Mouse (Mus musculus) cortical plate, adult 2 months (tissue): ENCODE measurements at regions not wholly inside any gene's neighbourhood (a gene's known extent, or its start where the extent isn't known, plus 50 kb on each side); places are given as distances from the start of the nearest gene placed in this dataset.

Source experiments
- H3K27ac ChIP-seq: fragments of 200-500 bp; 2 replicates; pipeline ENCODE4 v1.5.1; 2012; ENCODE audit warnings: low read length, control low read depth, inconsistent platforms; ENCODE audit not compliant: insufficient read depth
- H3K4me1 ChIP-seq: fragments of 200-500 bp; 2 replicates; pipeline ENCODE4 v1.6.1; 2011; ENCODE audit warnings: low read length; ENCODE audit not compliant: control insufficient read depth, insufficient read depth
- H3K4me3 ChIP-seq: fragments of 200-500 bp; 2 replicates; pipeline ENCODE4 v1.5.1; 2011; ENCODE audit warnings: mild to moderate bottlenecking, low read length, control low read depth; ENCODE audit not compliant: insufficient read depth
- CTCF ChIP-seq: fragments of 200-500 bp; IDR thresholded peaks from 2 replicates; pipeline ENCODE4 v1.5.1; 2011; ENCODE audit warnings: mild to moderate bottlenecking, control low read depth, low read length; ENCODE audit not compliant: insufficient read depth; ENCODE audit errors: extremely low read depth
- POLR2A ChIP-seq: fragments of 200-500 bp; IDR thresholded peaks from 2 replicates; pipeline ENCODE4 v1.6.1; 2011; ENCODE audit warnings: mild to moderate bottlenecking, low read length, control low read depth; ENCODE audit not compliant: insufficient read depth; ENCODE audit errors: extremely low read depth

DNA sequence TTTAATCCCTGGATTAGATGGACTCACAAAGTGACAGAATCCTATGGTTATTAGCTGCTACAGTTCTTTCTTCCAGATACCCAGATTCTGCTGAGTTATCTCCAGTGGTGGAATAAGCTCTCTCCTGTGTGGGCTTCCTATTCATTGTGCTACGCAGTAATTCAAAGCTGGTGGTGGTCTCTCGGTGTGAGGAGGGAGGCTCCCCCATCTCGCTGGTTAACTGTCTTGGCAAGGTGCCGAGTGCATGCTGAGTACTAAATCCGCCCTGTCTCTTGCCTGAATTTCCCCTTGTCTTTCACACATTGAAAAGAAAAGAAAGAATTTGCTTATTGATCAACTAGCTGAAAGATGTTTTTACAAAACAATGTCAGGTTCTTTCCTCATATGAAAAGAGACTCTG lies 82.6 kb upstream of the Jun start:
- H3K27ac ChIP-seq, result no peak overlapping the region
- TF ChIP-seq POLR2A (no peak), CTCF (no peak)
- H3K4me1 ChIP-seq, result peaks cover 2% of the 10 kb centered on the region; the same call in 1 of the 2 replicates
- no peak overlapping the region for H3K4me3 ChIP-seq

DNA sequence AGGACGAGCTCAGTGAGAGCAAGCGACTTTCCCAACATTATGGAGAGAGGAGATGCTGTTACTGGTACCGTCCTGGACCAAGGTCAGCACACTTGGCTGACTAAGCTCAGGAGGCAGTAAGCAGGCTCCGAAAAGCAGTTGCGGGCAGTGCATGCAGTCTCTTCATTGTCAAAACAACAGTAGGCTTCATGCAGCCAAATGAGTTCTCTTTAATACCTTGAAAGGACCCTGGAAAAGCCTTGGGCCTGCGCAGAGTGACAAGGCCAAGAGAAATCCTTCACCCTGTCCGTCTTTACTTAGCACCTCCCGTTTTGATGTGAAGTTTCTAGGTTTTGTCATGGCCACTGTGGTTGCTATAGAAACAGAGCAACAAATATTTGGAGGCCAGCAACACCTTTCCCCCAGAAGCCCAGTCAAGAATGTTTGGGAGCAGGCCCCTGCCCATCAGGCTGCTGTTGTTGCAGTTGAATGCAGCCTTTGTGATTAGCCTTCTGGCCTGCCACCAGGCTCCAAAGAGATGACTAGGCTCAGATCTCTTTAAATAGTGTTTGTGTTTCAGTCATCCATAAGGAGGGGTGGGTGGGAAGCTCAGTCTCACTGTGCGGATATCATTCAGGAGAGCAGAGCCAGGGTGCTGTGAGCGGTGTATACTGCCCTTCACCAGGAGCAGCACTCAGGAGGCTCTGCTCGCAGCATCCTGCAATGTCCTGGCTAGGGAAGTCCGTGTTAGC lies 85.6 kb upstream of the Jun start:
- no peak overlapping the region for H3K4me3 ChIP-seq
- no peak overlapping the region for H3K27ac ChIP-seq
- TF ChIP-seq CTCF, result no peak
- TF ChIP-seq POLR2A, result no peak
- peaks cover 2% of the 10 kb centered on the region; the same call in 1 of the 2 replicates for H3K4me1 ChIP-seq

DNA sequence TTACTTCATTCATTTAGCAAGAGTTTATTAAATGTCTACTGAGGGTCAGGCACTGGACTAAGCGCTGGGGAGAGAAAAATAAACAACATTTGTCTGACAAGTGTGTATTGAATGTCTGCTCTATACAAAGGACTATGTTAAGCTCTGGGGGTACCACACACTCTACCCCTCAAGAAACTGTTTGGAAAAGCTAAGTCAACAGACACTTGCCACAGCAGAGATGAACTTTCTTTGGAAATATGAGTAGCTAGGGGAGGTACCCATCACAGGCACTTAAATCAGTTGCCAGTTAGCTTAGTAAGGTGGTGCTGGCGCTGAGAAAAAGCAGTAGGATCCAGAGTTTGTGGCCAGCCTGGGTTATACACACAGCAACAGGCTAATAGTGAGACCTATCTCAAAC lies 86.7 kb upstream of the Jun start:
- Histone ChIP-seq H3K27ac (no peak overlapping the region), H3K4me3 (no peak overlapping the region), H3K4me1 (peaks cover 2% of the 10 kb centered on the region; the same call in 1 of the 2 replicates)
- TF ChIP-seq CTCF (no peak), POLR2A (no peak)

DNA sequence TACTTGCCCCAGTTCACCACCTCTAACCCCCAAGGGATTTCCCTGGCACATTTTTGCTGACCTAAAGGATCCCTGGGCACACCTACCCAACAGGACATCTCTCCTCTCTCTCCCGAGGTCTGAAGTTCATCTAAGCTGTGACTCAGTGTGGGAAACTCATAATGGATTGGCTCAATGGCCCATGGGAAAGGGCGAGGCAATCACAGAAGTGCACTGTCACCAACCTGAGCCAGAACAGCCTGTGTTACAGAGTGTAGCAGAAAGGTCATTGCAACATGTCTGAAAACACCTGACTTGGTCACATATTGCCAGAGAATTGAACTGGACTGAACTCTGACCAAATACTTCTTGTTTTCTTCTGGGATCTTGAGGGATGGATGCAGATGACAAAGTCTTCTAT lies 89.2 kb upstream of the Jun start:
- TF ChIP-seq CTCF (no peak), POLR2A (no peak)
- peaks cover 2% of the 10 kb centered on the region; the same call in 1 of the 2 replicates for H3K4me1 ChIP-seq

DNA sequence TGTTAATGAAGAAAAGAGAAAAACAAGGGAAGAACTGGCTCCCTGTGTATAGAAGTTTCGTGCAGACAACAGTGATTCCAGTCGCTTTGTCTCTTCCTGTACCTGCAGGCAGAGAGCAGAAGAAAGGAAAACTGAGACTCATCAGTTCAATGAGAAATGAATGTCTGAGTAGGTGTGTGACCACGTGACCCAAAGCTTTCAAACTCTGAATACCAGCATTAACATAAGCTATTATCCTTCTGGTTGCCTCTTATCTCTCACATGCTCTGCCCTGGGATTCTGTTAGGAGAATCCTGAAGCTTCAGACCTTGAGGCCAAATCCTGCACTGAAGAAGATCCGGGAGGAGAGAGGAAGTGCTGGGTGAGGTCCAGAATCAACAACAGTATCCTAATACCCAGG lies 91.1 kb upstream of the Jun start:
- no peak overlapping the region for H3K27ac ChIP-seq
- no peaks in the 10 kb centered on the region for H3K4me1 ChIP-seq
- no peak overlapping the region for H3K4me3 ChIP-seq
- TF ChIP-seq CTCF (no peak), POLR2A (no peak)

More for the DNA sequence above, 89.2 kb upstream of the Jun start:
- no peak overlapping the region for H3K4me3 ChIP-seq
- H3K27ac ChIP-seq, result no peak overlapping the region

DNA sequence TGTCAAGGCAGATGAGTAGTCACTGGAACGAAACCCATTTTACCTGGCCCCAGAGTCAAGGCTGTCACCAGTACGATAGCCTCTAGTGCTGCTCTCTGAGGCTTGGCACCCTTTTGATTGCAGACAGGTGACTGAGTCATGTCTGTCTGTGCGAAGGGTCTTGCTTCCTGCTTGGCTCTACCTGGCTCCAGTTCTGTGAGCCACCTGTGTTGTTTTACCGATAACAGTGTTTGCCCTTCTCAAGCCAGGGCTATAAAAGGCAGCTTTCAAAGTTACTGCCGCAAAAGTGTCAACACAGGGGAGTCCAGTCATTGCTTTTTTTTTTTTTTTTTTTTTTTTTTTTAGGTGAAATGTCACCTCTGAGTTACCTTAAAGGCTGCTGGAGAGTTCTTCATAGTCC lies 91.6 kb upstream of the Jun start:
- H3K4me1 ChIP-seq, result no peaks in the 10 kb centered on the region
- no peak for TF ChIP-seq POLR2A
- no peak for TF ChIP-seq CTCF
- no peak overlapping the region for H3K4me3 ChIP-seq
- no peak overlapping the region for H3K27ac ChIP-seq

DNA sequence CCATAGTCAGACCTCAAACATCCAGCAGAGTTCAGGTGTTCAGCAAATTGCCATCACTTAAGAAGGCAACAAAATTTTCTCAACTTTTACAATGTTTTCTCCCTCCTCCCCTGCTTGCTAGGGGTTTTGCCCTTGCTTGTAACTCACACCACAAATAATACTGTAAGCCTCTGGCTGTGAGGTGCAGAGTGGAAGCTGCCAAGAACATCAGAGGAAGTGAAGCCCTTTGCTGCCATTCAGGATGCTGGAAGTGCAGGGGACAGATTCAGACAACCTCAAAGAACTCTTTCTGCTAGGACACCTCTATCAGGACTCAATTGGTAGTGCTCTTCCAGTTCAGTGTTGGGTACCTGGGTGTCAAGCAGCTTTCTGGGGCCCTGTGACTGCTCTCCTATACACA lies 92.4 kb upstream of the Jun start:
- H3K4me3 ChIP-seq, result no peak overlapping the region
- H3K4me1 ChIP-seq, result no peaks in the 10 kb centered on the region
- no peak overlapping the region for H3K27ac ChIP-seq
- TF ChIP-seq POLR2A (no peak), CTCF (no peak)

DNA sequence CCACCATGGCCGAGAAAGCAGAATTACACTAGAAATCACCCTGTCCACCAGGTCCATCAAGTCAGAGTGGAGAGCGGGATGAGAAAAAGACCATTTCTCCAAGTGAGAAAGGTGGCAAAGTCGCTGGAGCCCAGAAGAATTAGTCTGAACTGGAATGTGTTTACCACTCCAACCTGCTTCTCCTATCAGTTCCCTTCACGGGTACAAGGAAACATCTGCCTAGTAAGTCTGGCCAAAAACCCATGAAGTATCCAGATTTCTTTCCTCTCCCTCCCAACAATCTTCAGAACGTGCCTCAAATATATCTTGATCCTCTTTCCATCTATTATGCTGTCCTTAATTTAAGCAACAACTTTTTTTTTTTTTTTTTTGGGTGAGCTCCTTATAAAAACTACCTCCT lies 94.2 kb upstream of the Jun start:
- TF ChIP-seq CTCF (no peak), POLR2A (no peak)
- H3K4me3 ChIP-seq, result no peak overlapping the region
- H3K4me1 ChIP-seq, result no peaks in the 10 kb centered on the region
- H3K27ac ChIP-seq, result no peak overlapping the region

DNA sequence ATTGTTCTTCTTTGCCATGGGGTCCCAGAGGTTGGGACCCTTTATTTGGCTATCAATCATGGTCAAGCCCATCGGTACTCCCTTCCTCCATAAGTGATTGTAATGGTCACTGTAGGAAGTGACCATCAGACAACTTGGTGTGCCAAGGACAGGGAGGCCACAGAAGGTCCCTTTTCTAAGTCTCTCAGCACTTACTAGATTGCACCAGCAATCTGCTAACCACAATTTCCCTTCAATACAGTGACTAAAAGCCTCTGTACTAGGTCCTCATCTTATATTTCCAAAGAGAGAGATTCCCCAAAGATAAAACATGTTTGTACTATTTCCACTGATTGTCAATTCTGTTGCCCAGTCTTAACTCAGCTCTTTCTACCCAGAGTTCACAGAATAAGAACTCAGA lies 96.6 kb upstream of the Jun start:
- H3K4me1 ChIP-seq, result no peaks in the 10 kb centered on the region
- H3K27ac ChIP-seq, result no peak overlapping the region
- TF ChIP-seq POLR2A, result no peak
- TF ChIP-seq CTCF, result no peak
- H3K4me3 ChIP-seq, result no peak overlapping the region

DNA sequence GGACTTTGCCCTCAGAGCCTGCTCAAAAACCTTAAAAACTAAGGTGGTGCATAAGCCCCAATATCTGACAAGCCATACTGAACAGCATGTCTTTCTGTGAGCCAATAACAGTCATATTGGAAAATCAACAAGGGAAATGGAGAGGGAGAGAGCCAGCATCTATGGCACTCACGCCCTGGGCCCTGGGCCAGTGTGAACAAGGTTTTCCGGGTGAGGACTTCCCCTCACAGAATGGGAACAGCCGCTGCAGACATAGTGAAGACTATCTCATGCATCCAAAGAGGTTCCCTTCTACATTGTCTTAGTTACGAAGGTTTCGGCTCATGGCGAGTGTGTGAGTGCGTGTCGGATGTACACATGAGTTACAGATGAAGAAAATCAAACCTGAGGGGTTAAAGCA lies 99.7 kb upstream of the Jun start:
- Histone ChIP-seq H3K27ac (no peak overlapping the region), H3K4me1 (no peaks in the 10 kb centered on the region), H3K4me3 (no peak overlapping the region)
- TF ChIP-seq CTCF (no peak), POLR2A (no peak)
